ENCODE assay signal across 9 mouse cellular contexts in genomic region chr10:14085882-14086515, GRCm38 (mm10).
DNase-seq lines count a peak whose midpoint lies in the region; ATAC-seq and TF ChIP-seq lines count a peak whose summit lies in the region.
"Had no signal": no experiment of that assay in that cellular context is flagged by ENCODE, and none has a peak within 500 bp of the region (broad histone marks: within the 10 kb centered on the region; RNA-seq: fewer than 3 reads in every experiment).

No protein-coding gene starts in this region.

- no peak for TF ChIP-seq CTCF in heart, adult 2 months (IDR thresholded peaks at IDR 0.05)
- no peak for TF ChIP-seq CTCF in embryonic fibroblast, embryonic 13.5 days (IDR thresholded peaks at IDR 0.05; ENCODE audit: borderline replicate concordance, insufficient read depth, low read length)

- peaks cover 13% of the 10 kb centered on the region for H3K36me3 ChIP-seq in heart, adult 2 months (ENCODE audit: control insufficient read depth, insufficient read depth, low read length)
- no peaks in the 10 kb centered on the region for H3K36me3 ChIP-seq in heart, embryonic 10.5 days
- no peaks in the 10 kb centered on the region for H3K36me3 ChIP-seq in liver, embryonic 11.5 days (ENCODE audit: control insufficient read depth, insufficient read depth, low read length)
- H3K36me3 ChIP-seq in splenic B cell, adult 2 months (ENCODE audit: control insufficient read depth, insufficient read depth, low read length, poor library complexity, severe bottlenecking) = no peaks in the 10 kb centered on the region
- H3K36me3 ChIP-seq in hindbrain, embryonic 14.5 days (replicated peaks; ENCODE audit: control insufficient read depth, insufficient read depth) = no peaks in the 10 kb centered on the region

- TF ChIP-seq EP300 in heart, adult 2 months (IDR thresholded peaks at IDR 0.05; ENCODE audit: insufficient read depth, low read depth, low read length) = no peak

- 26% methylated on average over 10 of the region's 10 CpGs for WGBS in heart, adult 2 months
- 73% methylated on average over 10 of the region's 10 CpGs for WGBS in heart, embryonic 10.5 days
- WGBS in liver, embryonic 11.5 days = 55% methylated on average over 10 of the region's 10 CpGs
- 84% methylated on average over 10 of the region's 10 CpGs for WGBS in hindbrain, embryonic 14.5 days

- H3K9ac ChIP-seq in heart, adult 2 months (ENCODE audit: low read depth, low read length) = peak overlapping the region; percentile 14
- H3K9ac ChIP-seq in liver, embryonic 11.5 days (ENCODE audit: low read depth, low read length) = no peak overlapping the region
- H3K9ac ChIP-seq in hindbrain, embryonic 14.5 days = no peak overlapping the region

- H3K79me2 ChIP-seq in heart, adult 2 months (replicated peaks; ENCODE audit: control insufficient read depth, insufficient read depth, low read length) = peaks cover 7% of the 10 kb centered on the region

- DNase-seq in heart, adult 2 months = peak; percentile 46 to 48
- no peak for DNase-seq in heart, embryonic 10.5 days (ENCODE audit: low spot score)
- no peak for DNase-seq in liver, embryonic 11.5 days (ENCODE audit: low spot score)
- peak; percentile 81 for DNase-seq in splenic B cell, adult 2 months (ENCODE audit: low read depth, low spot score)
- DNase-seq in right cerebral cortex, adult 18-20 months = no peak
- no peak for DNase-seq in hindbrain, embryonic 14.5 days (ENCODE audit: low spot score)
- DNase-seq in frontal cortex, adult 2 months (ENCODE audit: extremely low spot score in 1 of 2, low spot score in 1 of 2) = no peak

- peaks cover 15% of the 10 kb centered on the region for H3K4me1 ChIP-seq in heart, adult 2 months (ENCODE audit: control insufficient read depth, insufficient read depth, low read length)
- H3K4me1 ChIP-seq in heart, embryonic 10.5 days = 0 out of 2 replicates have a peak, but pooled peaks cover 4% of the 10 kb centered on the region
- H3K4me1 ChIP-seq in embryonic fibroblast, embryonic 13.5 days (ENCODE audit: control insufficient read depth, insufficient read depth, low read length) = 0 out of 2 replicates have a peak, but pooled peaks cover under 1% of the 10 kb centered on the region
- H3K4me1 ChIP-seq in liver, embryonic 11.5 days (replicated peaks; ENCODE audit: control insufficient read depth, insufficient read depth, low read length) = no peaks in the 10 kb centered on the region
- H3K4me1 ChIP-seq in hindbrain, embryonic 14.5 days (replicated peaks; ENCODE audit: control insufficient read depth, insufficient read depth, low read length) = no peaks in the 10 kb centered on the region

- H3K9me3 ChIP-seq in heart, embryonic 10.5 days = no peaks in the 10 kb centered on the region
- no peaks in the 10 kb centered on the region for H3K9me3 ChIP-seq in liver, embryonic 11.5 days (ENCODE audit: control insufficient read depth, low read length)
- no peaks in the 10 kb centered on the region for H3K9me3 ChIP-seq in hindbrain, embryonic 14.5 days (ENCODE audit: control insufficient read depth, low read length)

- TF ChIP-seq POLR2A in heart, adult 2 months (IDR thresholded peaks at IDR 0.05; ENCODE audit: insufficient read depth, low read depth, low read length) = no peak
- no peak for TF ChIP-seq POLR2A in embryonic fibroblast, embryonic 13.5 days (IDR thresholded peaks at IDR 0.05; ENCODE audit: low read depth, low read length)

- ATAC-seq in liver, embryonic 11.5 days (replicated peaks; ENCODE audit: low FRiP score) = no peak
- no peak for ATAC-seq in hindbrain, embryonic 14.5 days (ENCODE audit: low FRiP score)
- ATAC-seq: Patski had no signal

- H3K4me2 ChIP-seq in liver, embryonic 11.5 days = peak overlapping the region; percentile 43
- H3K4me2 ChIP-seq in hindbrain, embryonic 14.5 days (replicated peaks) = no peak overlapping the region

- peak overlapping the region; percentile 91 for H3K27ac ChIP-seq in heart, adult 2 months
- H3K27ac ChIP-seq in heart, embryonic 10.5 days = no peak overlapping the region
- H3K27ac ChIP-seq in embryonic fibroblast, embryonic 13.5 days (ENCODE audit: insufficient read depth, low read length) = peak overlapping the region; percentile 14; the same call in 1 of the 2 replicates
- peak overlapping the region; percentile 5; the same call in 1 of the 2 replicates for H3K27ac ChIP-seq in liver, embryonic 11.5 days (ENCODE audit: low read depth, low read length)
- H3K27ac ChIP-seq in hindbrain, embryonic 14.5 days = no peak overlapping the region

- intact Hi-C loops in heart, adult 2 months (cut with DNase I) = loop anchor here (1.0 to 10.0 kb wide), 4 partner anchors 39 to 521 kb away; no protein-coding TSS in a partner anchor

- peak overlapping the region; percentile 41 for H3K4me3 ChIP-seq in heart, adult 2 months
- no peak overlapping the region for H3K4me3 ChIP-seq in heart, embryonic 10.5 days
- no peak overlapping the region for H3K4me3 ChIP-seq in embryonic fibroblast, embryonic 13.5 days (ENCODE audit: insufficient read depth, low read length)
- peak overlapping the region; percentile 21; the same call in 1 of the 2 replicates for H3K4me3 ChIP-seq in liver, embryonic 11.5 days (ENCODE audit: low read depth, low read length)
- H3K4me3 ChIP-seq in hindbrain, embryonic 14.5 days (replicated peaks; ENCODE audit: low read length) = no peak overlapping the region

- H3K27me3 ChIP-seq in heart, adult 2 months (ENCODE audit: control insufficient read depth, insufficient read depth, low read length) = no peaks in the 10 kb centered on the region
- H3K27me3 ChIP-seq in heart, embryonic 10.5 days (ENCODE audit: insufficient read depth, poor library complexity, severe bottlenecking) = no peaks in the 10 kb centered on the region
- H3K27me3 ChIP-seq in liver, embryonic 11.5 days (replicated peaks; ENCODE audit: control insufficient read depth, insufficient read depth, low read length) = no peaks in the 10 kb centered on the region
- H3K27me3 ChIP-seq in splenic B cell, adult 2 months (ENCODE audit: control insufficient read depth, insufficient read depth, low read length, poor library complexity, severe bottlenecking) = no peaks in the 10 kb centered on the region
- no peaks in the 10 kb centered on the region for H3K27me3 ChIP-seq in hindbrain, embryonic 14.5 days (ENCODE audit: control insufficient read depth, insufficient read depth, low read length)
- H3K27me3 ChIP-seq: Patski had no signal

Comparison
In these comparisons a context has a peak if more than half of its experiments do, and no peak if none do; other contexts are left out.
1. DNase-seq: peak in heart, adult 2 months (2 of 2) and splenic B cell, adult 2 months (single experiment); none in heart, embryonic 10.5 days (single experiment), liver, embryonic 11.5 days (single experiment), right cerebral cortex, adult 18-20 months (single experiment), hindbrain, embryonic 14.5 days (single experiment) and frontal cortex, adult 2 months (0 of 2).
2. H3K27ac ChIP-seq: peak in heart, adult 2 months (single experiment), embryonic fibroblast, embryonic 13.5 days (single experiment) and liver, embryonic 11.5 days (single experiment); none in heart, embryonic 10.5 days (single experiment) and hindbrain, embryonic 14.5 days (single experiment).
3. H3K4me3 ChIP-seq: peak in heart, adult 2 months (single experiment) and liver, embryonic 11.5 days (single experiment); none in heart, embryonic 10.5 days (single experiment), embryonic fibroblast, embryonic 13.5 days (single experiment) and hindbrain, embryonic 14.5 days (single experiment).